Mouse (Mus musculus): Measurements from ENCODE around the gene Inpp5b. TPM values are rescaled to one million over a fixed set of nuclear protein-coding genes. Genes with fewer than 3 reads are reported as not detected.

Gene Inpp5b
- 130 TPM for polyA plus RNA-seq (2017; shearing (Covaris generic))

GRCm38 (mm10) chr4:124741376-124742343 lies at the start of gene Inpp5b:
Inpp5b (plus strand) TSS chr4:124741850.

GRCm38 (mm10) chr4:124693135-124693894 lies 48.3 kb upstream of the Inpp5b start, which contains the start of gene Utp11:
Utp11 (minus strand) TSS chr4:124693600.

GRCm38 (mm10) chr4:124700248-124700971 lies 41.2 kb upstream of the Inpp5b start, which contains the start of gene Fhl3:
Fhl3 (plus strand) TSS chr4:124700701.

GRCm38 (mm10) chr4:124714545-124715481 lies 26.8 kb upstream of the Inpp5b start, which contains the start of gene Sf3a3:
Sf3a3 (plus strand) TSS chr4:124714776.

GRCm38 (mm10) chr4:124801552-124802308 lies 60.1 kb downstream of the Inpp5b start, which contains the start of gene Mtf1:
Mtf1 (plus strand) TSS chr4:124802104.

GRCm38 (mm10) chr4:124850261-124850913 lies 108.7 kb downstream of the Inpp5b start, which contains the start of gene Yrdc:
Yrdc (plus strand) TSS chr4:124850679.

Other genes starting within 250 kb of the Inpp5b start
- 0.74 TPM for gene 3100002H09Rik, start 131.0 kb upstream of the Inpp5b start, polyA plus RNA-seq (2017; shearing (Covaris generic))
- gene Pou3f1, start 85.0 kb upstream of the Inpp5b start, polyA plus RNA-seq (2017; shearing (Covaris generic)), result 0.60 TPM
- 33.9 TPM for gene Utp11, start 48.2 kb upstream of the Inpp5b start, polyA plus RNA-seq (2017; shearing (Covaris generic))
- 0.67 TPM for gene Fhl3, start 41.1 kb upstream of the Inpp5b start, polyA plus RNA-seq (2017; shearing (Covaris generic))
- gene Sf3a3, start 27.1 kb upstream of the Inpp5b start, polyA plus RNA-seq (2017; shearing (Covaris generic)), result 71.4 TPM
- 21.6 TPM for gene Mtf1, start 60.3 kb downstream of the Inpp5b start, polyA plus RNA-seq (2017; shearing (Covaris generic))
- 155 TPM for gene Yrdc, start 108.8 kb downstream of the Inpp5b start, polyA plus RNA-seq (2017; shearing (Covaris generic))
- 19.3 TPM for gene 1110065P20Rik, start 109.3 kb downstream of the Inpp5b start, polyA plus RNA-seq (2017; shearing (Covaris generic))
- 1.5 TPM for gene Maneal, start 120.3 kb downstream of the Inpp5b start, polyA plus RNA-seq (2017; shearing (Covaris generic))
- not detected for gene Epha10, start 139.0 kb downstream of the Inpp5b start, polyA plus RNA-seq (2017; shearing (Covaris generic))
- gene 9930104L06Rik, start 195.2 kb downstream of the Inpp5b start, polyA plus RNA-seq (2017; shearing (Covaris generic)), result 8.0 TPM
- gene Cdca8, start 197.5 kb downstream of the Inpp5b start, polyA plus RNA-seq (2017; shearing (Covaris generic)), result 2.4 TPM
- not detected for gene Rspo1, start 244.6 kb downstream of the Inpp5b start, polyA plus RNA-seq (2017; shearing (Covaris generic))

Data from effector memory CD4-positive, alpha-beta T cell, adult 5 months (primary cell).